16 mouse cellular contexts compared by ENCODE assay signal in the genomic region with DNA sequence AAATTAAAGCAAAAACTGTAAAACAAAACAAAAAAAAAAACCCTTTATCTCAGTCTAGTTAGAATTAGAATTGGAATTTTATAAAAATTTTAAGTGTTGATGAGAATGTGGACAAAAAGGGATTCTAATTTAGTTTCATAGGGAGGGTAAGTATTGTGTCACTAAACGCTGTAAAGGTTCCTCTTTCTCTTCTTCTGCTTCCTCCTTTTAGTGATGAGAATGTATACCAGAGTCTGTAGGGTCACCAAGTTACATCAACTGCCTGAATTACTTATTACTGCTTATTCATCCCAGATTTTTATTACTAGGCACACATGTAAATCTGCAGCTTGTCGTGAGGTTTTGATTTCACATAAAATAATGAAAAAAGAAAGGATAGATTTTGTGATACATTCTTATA. TPM values are rescaled to one million over a fixed set of nuclear protein-coding genes. Genes with fewer than 3 reads are reported as not detected.
"Had no signal": no experiment of that assay in that cellular context is flagged by ENCODE, and none has a peak within 500 bp of the region (broad histone marks: within the 10 kb centered on the region; RNA-seq: fewer than 3 reads in every experiment).

No protein-coding gene starts in this region.

- H3K4me1 ChIP-seq: limb, embryonic 10.5 days; megakaryocyte, embryonic 14.5 days; midbrain, embryonic 12.5 days had no signal

- H3K27ac ChIP-seq: left cerebral cortex, adult 2 months; limb, embryonic 10.5 days; liver, embryonic 14.5 days; midbrain, embryonic 12.5 days had no signal

- ATAC-seq: intestine, postnatal 0 days; midbrain, embryonic 16.5 days had no signal

- H3K9me3 ChIP-seq: limb, embryonic 10.5 days; midbrain, embryonic 12.5 days had no signal

- H3K4me3 ChIP-seq: left cerebral cortex, adult 2 months; limb, embryonic 10.5 days; megakaryocyte, embryonic 14.5 days; midbrain, embryonic 12.5 days had no signal

- H3K9ac ChIP-seq: liver, embryonic 14.5 days; midbrain, embryonic 12.5 days had no signal

- H3K36me3 ChIP-seq: limb, embryonic 10.5 days; midbrain, embryonic 12.5 days had no signal

- H3K4me2 ChIP-seq: midbrain, embryonic 12.5 days had no signal

- DNase-seq: kidney, adult 8-10 months; kidney, postnatal 25 days; lung, adult 2 months; lung, postnatal 10 days; right cerebral cortex, postnatal 4 days; spleen, adult 18-20 months; thymus, postnatal 4 days had no signal

- H3K27me3 ChIP-seq: megakaryocyte, embryonic 14.5 days; midbrain, embryonic 12.5 days had no signal

RNA-seq across cellular contexts. Expression of gene Adgre4, which starts 23.6 kb away (rescaled TPM):
- total RNA-seq: layer of hippocampus, postnatal 25 days; left cerebral cortex, postnatal 14 days had no signal
